Mouse (Mus musculus) heart, embryonic 10.5 days (tissue): ENCODE measurements around the gene Arhgef17. TPM values are rescaled to one million over a fixed set of nuclear protein-coding genes. Genes with fewer than 3 reads are reported as not detected.

Source experiments
- DNase-seq: peaks from one replicate; pipeline ENCODE4 v3.0.0-alpha.2; 2017; ENCODE audit warnings: low spot score
- H3K27ac ChIP-seq: fragments of 300-500 bp; sonication (generic); 2 replicates; pipeline ENCODE4 v1.5.1; 2016; ENCODE audit warnings: mild to moderate bottlenecking
- H3K27me3 ChIP-seq: fragments of 300-500 bp; sonication (generic); 2 replicates; pipeline ENCODE4 v1.6.1; 2016; ENCODE audit warnings: mild to moderate bottlenecking; ENCODE audit not compliant: poor library complexity, insufficient read depth, severe bottlenecking
- H3K36me3 ChIP-seq: fragments of 300-500 bp; sonication (generic); 2 replicates; pipeline ENCODE4 v1.6.1; 2016; ENCODE audit warnings: mild to moderate bottlenecking, moderate library complexity
- H3K4me1 ChIP-seq: fragments of 300-500 bp; sonication (generic); 2 replicates; pipeline ENCODE4 v1.6.1; 2016; ENCODE audit warnings: mild to moderate bottlenecking
- H3K4me3 ChIP-seq: fragments of 300-500 bp; sonication (generic); 2 replicates; pipeline ENCODE4 v1.5.1; 2016; ENCODE audit warnings: mild to moderate bottlenecking, moderate library complexity
- H3K9me3 ChIP-seq: fragments of 300-500 bp; sonication (generic); 2 replicates; pipeline ENCODE4 v1.6.1; 2016; ENCODE audit warnings: mild to moderate bottlenecking, moderate library complexity
- WGBS: fragments of 180-500 bp; shearing (Covaris S2); methylation state at CpG from one replicate; pipeline ENCODE4 v1.1.7; 2016; 5-methylcytosine and 5-hydroxymethylcytosine counted together
- polyA plus RNA-seq: library from polyadenylated mRNA; unstranded; fragments of >200 nt; fragmentation: Nextera tagmentation; extraction: Ambion mirVana; gene quantifications from 2 replicates; pipeline ENCODE4 v1.2.1, GENCODE M21; 2016

Arhgef17 gene
- 7.9 and 10.1 TPM in 2 replicates for polyA plus RNA-seq

- Histone ChIP-seq H3K27me3 (0 out of 2 replicates have a peak, but pooled peaks cover 9% of the 10 kb centered on the region), H3K27ac (peak within 1 kb of the TSS; percentile 94), H3K4me1 (peaks cover 60% of the 10 kb centered on the region), H3K9me3 (no peaks in the 10 kb centered on the region), H3K4me3 (peak within 1 kb of the TSS; percentile 87), H3K36me3 (peaks cover 8% of the 10 kb centered on the region)
- no peak for DNase-seq
- under 1% methylated on average over 33 of the region's 35 CpGs for WGBS
Observed at GRCm38 (mm10) chr7:100931926-100932480, at the start of gene Arhgef17. TSS of gene Arhgef17 (minus strand) at chr7:100932107.

GRCm38 (mm10) chr7:100979175-100979574 lies 47.3 kb upstream of the Arhgef17 start:
- no peaks in the 10 kb centered on the region for H3K9me3 ChIP-seq
- H3K4me1 ChIP-seq = peaks cover 22% of the 10 kb centered on the region
- WGBS = 34% methylated on average over 2 of the region's 2 CpGs
- H3K27ac ChIP-seq = peak overlapping the region; percentile 59; the same call in 1 of the 2 replicates
- no peaks in the 10 kb centered on the region for H3K36me3 ChIP-seq
- DNase-seq = no peak
- H3K4me3 ChIP-seq = no peak overlapping the region
- H3K27me3 ChIP-seq = peaks cover 37% of the 10 kb centered on the region

DNA sequence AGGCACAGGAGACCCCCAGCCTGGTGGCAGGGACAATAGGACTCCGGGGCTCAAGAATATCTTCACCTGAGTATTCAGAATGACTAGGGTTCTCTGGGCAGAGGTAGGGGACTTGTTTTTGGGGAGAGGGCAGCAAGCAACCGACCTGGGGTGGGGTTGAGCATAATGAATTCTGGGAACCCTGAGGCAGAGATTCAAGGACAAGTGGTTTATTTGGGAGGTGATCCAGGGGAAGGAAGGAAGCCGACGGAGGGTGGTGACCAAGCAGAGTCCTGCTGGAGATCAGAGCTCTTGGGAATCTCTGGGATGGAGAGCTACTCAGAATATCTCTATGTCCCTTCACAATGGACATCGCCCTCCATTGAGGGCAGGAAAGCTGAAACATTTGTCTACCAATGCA lies 46.3 kb upstream of the Arhgef17 start:
- Histone ChIP-seq H3K36me3 (no peaks in the 10 kb centered on the region), H3K27ac (no peak overlapping the region), H3K4me3 (no peak overlapping the region), H3K27me3 (peaks cover 47% of the 10 kb centered on the region), H3K4me1 (peaks cover 32% of the 10 kb centered on the region), H3K9me3 (no peaks in the 10 kb centered on the region)
- no peak for DNase-seq
- 81% methylated on average over 5 of the region's 5 CpGs for WGBS

- no peak for DNase-seq
- Histone ChIP-seq H3K9me3 (no peaks in the 10 kb centered on the region), H3K27me3 (peaks cover 82% of the 10 kb centered on the region), H3K4me1 (peaks cover 41% of the 10 kb centered on the region), H3K36me3 (no peaks in the 10 kb centered on the region), H3K27ac (peak within 1 kb of the TSS; percentile 39), H3K4me3 (peak within 1 kb of the TSS; percentile 57)
- WGBS = 3% methylated on average over 36 of the region's 36 CpGs
Observed at GRCm38 (mm10) chr7:100974135-100974903, 42.4 kb upstream of the Arhgef17 start, which contains the start of gene P2ry6. TSS of gene P2ry6 (minus strand) at chr7:100974649.

GRCm38 (mm10) chr7:100972875-100973274 lies 41.0 kb upstream of the Arhgef17 start:
- H3K4me1 ChIP-seq = peaks cover 33% of the 10 kb centered on the region
- no peak overlapping the region for H3K4me3 ChIP-seq
- H3K36me3 ChIP-seq = no peaks in the 10 kb centered on the region
- H3K27ac ChIP-seq = no peak overlapping the region
- 30% methylated on average over 3 of the region's 3 CpGs for WGBS
- H3K9me3 ChIP-seq = no peaks in the 10 kb centered on the region
- peaks cover 83% of the 10 kb centered on the region for H3K27me3 ChIP-seq
- no peak for DNase-seq

DNA sequence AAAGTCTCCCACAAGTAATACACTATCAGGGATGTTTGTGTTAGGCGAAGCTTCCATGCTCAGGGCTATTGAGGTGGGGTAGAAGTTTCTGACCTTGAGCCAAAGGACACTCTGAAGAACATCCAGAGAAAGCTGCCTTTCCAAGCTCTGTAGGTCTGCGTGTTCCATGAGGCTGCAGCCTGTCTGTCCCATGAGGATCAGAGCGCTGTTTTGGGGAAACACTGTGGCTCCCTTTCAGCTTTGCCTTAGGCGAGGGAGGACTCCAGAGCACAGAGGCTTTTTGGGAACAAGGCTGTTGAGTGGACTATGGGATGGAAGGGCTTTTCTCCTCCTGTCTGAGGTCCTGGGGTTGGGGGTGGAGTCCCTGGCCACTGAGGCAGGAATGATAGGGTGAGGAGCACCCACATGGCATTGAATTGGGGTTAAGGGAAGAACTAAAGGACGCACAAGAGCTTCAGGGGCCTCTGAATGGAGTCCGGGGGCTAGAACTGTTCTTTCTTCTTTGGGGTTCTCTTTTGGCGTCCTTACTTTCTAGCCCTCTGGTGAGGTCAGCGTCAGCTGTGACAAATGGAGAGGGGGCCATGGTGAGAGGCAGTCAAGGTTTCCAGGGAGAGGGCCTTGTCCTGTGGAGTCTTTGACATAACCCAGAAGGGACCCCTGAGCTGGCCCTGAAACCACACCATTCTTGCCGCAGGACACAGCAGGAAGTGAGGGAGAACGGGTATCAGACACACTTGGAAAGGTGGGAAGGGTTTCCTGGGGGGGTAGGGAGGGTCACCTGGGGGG lies 37.2 kb upstream of the Arhgef17 start:
- no peak overlapping the region for H3K27ac ChIP-seq
- no peaks in the 10 kb centered on the region for H3K9me3 ChIP-seq
- H3K27me3 ChIP-seq = peaks cover 80% of the 10 kb centered on the region
- H3K4me3 ChIP-seq = no peak overlapping the region
- 62% methylated on average over 10 of the region's 10 CpGs for WGBS
- peaks cover 31% of the 10 kb centered on the region for H3K4me1 ChIP-seq
- no peaks in the 10 kb centered on the region for H3K36me3 ChIP-seq
- DNase-seq = no peak

- Histone ChIP-seq H3K36me3 (no peaks in the 10 kb centered on the region), H3K4me3 (no peak overlapping the region), H3K4me1 (peaks cover 25% of the 10 kb centered on the region), H3K27me3 (peaks cover 78% of the 10 kb centered on the region), H3K9me3 (no peaks in the 10 kb centered on the region), H3K27ac (no peak overlapping the region)
- 77% methylated on average over 6 of the region's 6 CpGs for WGBS
- no peak for DNase-seq
Observed at GRCm38 (mm10) chr7:100968376-100968775, 36.5 kb upstream of the Arhgef17 start.

DNA sequence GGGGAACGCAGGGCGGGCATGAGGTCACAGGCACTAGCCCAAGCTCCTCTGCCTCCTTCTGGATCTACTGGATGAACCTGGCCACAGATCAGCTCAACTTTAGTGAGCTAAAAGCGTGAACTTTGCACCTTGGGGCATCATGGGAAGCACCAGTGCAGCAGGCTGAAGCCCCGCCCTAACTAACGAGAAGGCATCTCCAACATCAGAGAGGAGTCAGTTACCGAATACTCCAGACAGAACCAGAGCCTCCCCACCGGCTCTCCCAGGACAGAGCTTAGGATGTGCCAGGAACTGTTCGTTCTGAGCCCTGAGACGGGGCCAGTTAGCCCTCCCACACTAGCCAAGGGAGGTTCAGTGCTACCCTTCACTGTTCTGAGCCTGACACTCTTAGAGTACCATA lies 35.9 kb upstream of the Arhgef17 start:
- no peaks in the 10 kb centered on the region for H3K36me3 ChIP-seq
- peaks cover 78% of the 10 kb centered on the region for H3K27me3 ChIP-seq
- H3K4me3 ChIP-seq = no peak overlapping the region
- no peak overlapping the region for H3K27ac ChIP-seq
- WGBS = 74% methylated on average over 9 of the region's 9 CpGs
- H3K9me3 ChIP-seq = no peaks in the 10 kb centered on the region
- no peak for DNase-seq
- H3K4me1 ChIP-seq = peaks cover 22% of the 10 kb centered on the region

- WGBS = 65% methylated on average over 7 of the region's 7 CpGs
- DNase-seq = no peak
- Histone ChIP-seq H3K4me1 (peaks cover 19% of the 10 kb centered on the region), H3K4me3 (no peak overlapping the region), H3K36me3 (no peaks in the 10 kb centered on the region), H3K27ac (no peak overlapping the region), H3K9me3 (no peaks in the 10 kb centered on the region), H3K27me3 (peaks cover 64% of the 10 kb centered on the region)
Observed at GRCm38 (mm10) chr7:100966014-100966413, 34.1 kb upstream of the Arhgef17 start.

DNA sequence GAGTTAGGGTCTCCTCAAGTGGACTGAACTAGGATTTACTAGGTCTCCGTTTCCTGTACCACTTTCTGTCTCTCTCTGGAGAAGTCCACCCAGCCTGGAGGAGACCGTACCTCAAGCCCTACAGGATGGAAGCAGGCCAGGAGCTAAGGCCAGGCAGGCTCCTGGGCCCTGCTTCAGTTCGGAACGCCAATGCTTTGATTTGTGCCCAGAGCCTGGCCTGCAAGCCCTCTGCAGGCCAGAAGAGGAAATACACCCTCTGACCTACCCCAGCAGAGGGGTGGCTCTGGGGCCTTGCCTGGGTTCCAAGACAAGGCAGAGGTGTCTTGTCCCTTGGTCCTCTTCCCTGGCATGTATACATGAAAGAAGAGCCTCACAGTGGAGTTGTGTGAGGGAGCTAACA lies 33.2 kb upstream of the Arhgef17 start:
- H3K4me3 ChIP-seq = no peak overlapping the region
- WGBS = 33% methylated on average over 4 of the region's 4 CpGs
- DNase-seq = no peak

GRCm38 (mm10) chr7:100964242-100964641 lies 32.3 kb upstream of the Arhgef17 start:
- H3K4me1 ChIP-seq = peaks cover 10% of the 10 kb centered on the region; the same call in 1 of the 2 replicates
- DNase-seq = no peak
- no peak overlapping the region for H3K4me3 ChIP-seq
- 68% methylated on average over 6 of the region's 6 CpGs for WGBS
- no peaks in the 10 kb centered on the region for H3K36me3 ChIP-seq
- H3K27ac ChIP-seq = 0 out of 2 replicates have a peak overlapping the region, but pooled peaks have one; percentile 13
- H3K27me3 ChIP-seq = peaks cover 56% of the 10 kb centered on the region
- H3K9me3 ChIP-seq = no peaks in the 10 kb centered on the region

More for the DNA sequence above, 33.2 kb upstream of the Arhgef17 start:
- no peak overlapping the region for H3K27ac ChIP-seq
- H3K9me3 ChIP-seq = no peaks in the 10 kb centered on the region
- no peaks in the 10 kb centered on the region for H3K36me3 ChIP-seq
- peaks cover 64% of the 10 kb centered on the region for H3K27me3 ChIP-seq
- H3K4me1 ChIP-seq = peaks cover 19% of the 10 kb centered on the region

DNA sequence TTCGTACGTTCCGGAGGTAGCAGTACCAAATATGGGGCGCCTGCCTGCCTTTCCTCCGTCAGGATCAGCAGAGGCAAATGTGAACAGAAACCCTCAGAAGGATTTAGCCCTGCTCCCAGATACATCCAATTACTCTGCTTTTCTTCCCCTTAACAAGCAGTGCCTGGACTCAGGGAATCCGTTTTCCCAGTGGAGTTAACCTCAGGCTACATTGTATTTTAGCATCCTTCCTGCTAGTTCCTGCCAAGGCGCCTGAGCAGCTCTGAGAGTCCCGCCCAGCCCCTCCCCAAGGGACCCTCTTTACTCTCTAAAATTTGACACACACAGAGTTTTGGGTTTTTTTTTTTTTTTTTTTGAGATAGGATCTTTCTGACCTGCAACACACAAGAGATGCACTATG lies 31.5 kb upstream of the Arhgef17 start:
- DNase-seq = no peak
- no peak overlapping the region for H3K27ac ChIP-seq
- no peak overlapping the region for H3K4me3 ChIP-seq
- peaks cover 49% of the 10 kb centered on the region for H3K27me3 ChIP-seq
- whole genome bisulfite sequencing = 72% methylated on average over 8 of the region's 8 CpGs
- no peaks in the 10 kb centered on the region for H3K36me3 ChIP-seq
- no peaks in the 10 kb centered on the region for H3K9me3 ChIP-seq
- H3K4me1 ChIP-seq = peaks cover 9% of the 10 kb centered on the region; the same call in 1 of the 2 replicates
